Mouse (Mus musculus): ENCODE measurements around the gene Def6. TPM values are rescaled to one million over a fixed set of nuclear protein-coding genes. Genes with fewer than 3 reads are reported as not detected.

Def6 gene
- total and polyA plus RNA-seq, 2 experiments from 2014 or later = 7.8 to 13.0 TPM

- Histone ChIP-seq H3K36me3 (ENCODE audit: insufficient read depth, low read length) (peaks cover 37% of the 10 kb centered on the region), H3K9ac (replicated peaks; ENCODE audit: low read length) (no peak overlapping the region), H3K27ac (no peak overlapping the region), H3K4me3 (ENCODE audit: low read length) (no peak overlapping the region), H3K4me1 (ENCODE audit: insufficient read depth, low read length) (no peaks in the 10 kb centered on the region), H3K4me2 (ENCODE audit: low read depth, low read length) (no peak overlapping the region), H3K9me3 (ENCODE audit: low read length) (no peaks in the 10 kb centered on the region), H3K27me3 (ENCODE audit: insufficient read depth, low read length) (no peaks in the 10 kb centered on the region)
- DNase-seq (ENCODE audit: low spot score) = no peak
- no peak for ATAC-seq
- 72% methylated on average over 1 of the region's 1 CpGs for whole genome bisulfite sequencing
- TF ChIP-seq CTCF (IDR thresholded peaks at IDR 0.05; ENCODE audit: low read depth) = no peak
Measured at GRCm38 (mm10) chr17:28192754-28193153, 14.8 kb upstream of the Def6 start.

DNA sequence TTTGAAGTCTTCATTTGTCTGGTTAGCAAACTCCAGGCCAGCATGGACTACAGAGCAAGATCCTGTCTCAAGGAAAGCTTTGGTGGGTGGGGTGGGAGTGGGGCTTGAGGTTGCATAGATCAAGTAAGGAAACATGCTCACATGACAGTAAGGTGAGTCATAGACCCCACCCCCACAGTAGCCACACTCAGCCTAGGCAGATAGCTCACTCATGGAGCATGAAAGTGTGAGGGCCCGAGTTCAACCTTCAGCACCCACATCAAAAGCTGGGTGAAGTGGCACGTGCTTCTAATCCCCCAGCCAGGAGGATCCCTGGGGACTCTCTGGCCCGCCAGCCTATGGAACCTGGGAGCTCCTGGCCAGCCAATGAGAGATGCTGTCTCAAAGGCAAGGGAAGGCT lies 14.0 kb upstream of the Def6 start:
- H3K4me1 ChIP-seq (ENCODE audit: insufficient read depth, low read length) = no peaks in the 10 kb centered on the region
- TF ChIP-seq CTCF (IDR thresholded peaks at IDR 0.05; ENCODE audit: low read depth) = no peak
- no peak overlapping the region for H3K4me3 ChIP-seq (ENCODE audit: low read length)
- DNase-seq (ENCODE audit: low spot score) (no peak), ATAC-seq (no peak)
- no peak overlapping the region for H3K4me2 ChIP-seq (ENCODE audit: low read depth, low read length)
- H3K9me3 ChIP-seq (ENCODE audit: low read length) = no peaks in the 10 kb centered on the region
- 93% methylated on average over 3 of the region's 3 CpGs for WGBS
- peaks cover 43% of the 10 kb centered on the region for H3K36me3 ChIP-seq (ENCODE audit: insufficient read depth, low read length)
- no peaks in the 10 kb centered on the region for H3K27me3 ChIP-seq (ENCODE audit: insufficient read depth, low read length)
- H3K27ac ChIP-seq = no peak overlapping the region
- no peak overlapping the region for H3K9ac ChIP-seq (replicated peaks; ENCODE audit: low read length)

DNA sequence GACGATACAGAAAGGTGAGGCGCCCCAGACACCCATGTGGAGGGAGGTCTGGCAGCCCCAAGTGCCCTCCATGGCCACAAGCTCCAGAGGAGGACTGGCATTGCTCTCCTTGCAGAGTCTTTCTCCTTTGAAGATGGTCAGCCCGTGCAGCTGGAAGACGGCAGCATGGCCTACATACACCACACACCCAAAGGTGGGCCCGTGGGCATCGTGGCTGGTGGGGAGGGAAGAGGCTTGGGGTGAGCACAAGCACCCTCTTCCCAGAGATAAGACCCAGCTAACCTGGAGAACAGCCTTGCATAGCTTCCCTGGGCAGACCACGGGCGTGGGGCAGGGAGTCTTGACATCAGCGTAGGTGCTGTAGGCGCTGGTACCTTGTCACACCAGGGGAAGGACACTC lies 12.5 kb upstream of the Def6 start:
- no peak for TF ChIP-seq CTCF (IDR thresholded peaks at IDR 0.05; ENCODE audit: low read depth)
- Histone ChIP-seq H3K4me3 (ENCODE audit: low read length) (no peak overlapping the region), H3K36me3 (ENCODE audit: insufficient read depth, low read length) (peaks cover 49% of the 10 kb centered on the region), H3K9me3 (ENCODE audit: low read length) (no peaks in the 10 kb centered on the region), H3K4me1 (ENCODE audit: insufficient read depth, low read length) (no peaks in the 10 kb centered on the region), H3K4me2 (ENCODE audit: low read depth, low read length) (no peak overlapping the region), H3K9ac (replicated peaks; ENCODE audit: low read length) (no peak overlapping the region), H3K27me3 (ENCODE audit: insufficient read depth, low read length) (no peaks in the 10 kb centered on the region), H3K27ac (no peak overlapping the region)
- WGBS = 94% methylated on average over 10 of the region's 10 CpGs
- ATAC-seq = no peak
- no peak for DNase-seq (ENCODE audit: low spot score)

DNA sequence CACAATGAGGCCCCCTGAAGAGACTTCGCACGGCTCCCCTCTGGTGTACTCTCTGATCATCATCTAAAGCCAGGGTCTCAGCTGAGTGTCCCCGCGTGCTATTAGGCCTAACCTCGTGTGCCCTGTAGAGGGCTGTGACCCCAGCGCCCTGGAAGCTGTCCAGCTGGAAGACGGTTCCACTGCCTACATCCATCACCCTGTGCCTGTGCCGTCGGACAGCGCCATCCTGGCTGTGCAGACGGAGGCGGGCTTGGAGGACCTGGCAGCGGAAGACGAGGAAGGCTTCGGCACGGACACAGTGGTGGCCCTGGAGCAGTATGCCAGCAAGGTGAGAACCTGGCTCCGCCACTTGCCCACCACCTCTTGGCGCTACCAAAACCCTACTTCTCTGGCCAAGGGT lies 9.9 kb upstream of the Def6 start:
- Histone ChIP-seq H3K4me1 (ENCODE audit: insufficient read depth, low read length) (no peaks in the 10 kb centered on the region), H3K36me3 (ENCODE audit: insufficient read depth, low read length) (peaks cover 59% of the 10 kb centered on the region), H3K9ac (replicated peaks; ENCODE audit: low read length) (no peak overlapping the region), H3K9me3 (ENCODE audit: low read length) (no peaks in the 10 kb centered on the region), H3K27me3 (ENCODE audit: insufficient read depth, low read length) (no peaks in the 10 kb centered on the region), H3K4me3 (ENCODE audit: low read length) (no peak overlapping the region), H3K27ac (no peak overlapping the region), H3K4me2 (ENCODE audit: low read depth, low read length) (no peak overlapping the region)
- ATAC-seq = no peak
- TF ChIP-seq CTCF (IDR thresholded peaks at IDR 0.05; ENCODE audit: low read depth) = no peak
- no peak for DNase-seq (ENCODE audit: low spot score)
- WGBS = 64% methylated on average over 18 of the region's 18 CpGs

GRCm38 (mm10) chr17:28201982-28202381 lies 5.6 kb upstream of the Def6 start:
- Histone ChIP-seq H3K9ac (replicated peaks; ENCODE audit: low read length) (no peak overlapping the region), H3K4me3 (ENCODE audit: low read length) (no peak overlapping the region), H3K36me3 (ENCODE audit: insufficient read depth, low read length) (peaks cover 42% of the 10 kb centered on the region), H3K4me1 (ENCODE audit: insufficient read depth, low read length) (no peaks in the 10 kb centered on the region), H3K4me2 (ENCODE audit: low read depth, low read length) (no peak overlapping the region), H3K27ac (no peak overlapping the region), H3K27me3 (ENCODE audit: insufficient read depth, low read length) (no peaks in the 10 kb centered on the region), H3K9me3 (ENCODE audit: low read length) (no peaks in the 10 kb centered on the region)
- 77% methylated on average over 14 of the region's 14 CpGs for WGBS
- TF ChIP-seq CTCF (IDR thresholded peaks at IDR 0.05; ENCODE audit: low read depth) = no peak
- ATAC-seq (no peak), DNase-seq (ENCODE audit: low spot score) (no peak)

GRCm38 (mm10) chr17:28204052-28204720 lies 3.4 kb upstream of the Def6 start:
- H3K36me3 ChIP-seq (ENCODE audit: insufficient read depth, low read length) = peaks cover 34% of the 10 kb centered on the region
- no peak; the same call in 1 of the 2 replicates for ATAC-seq
- 40% methylated on average over 14 of the region's 14 CpGs for WGBS

DNA sequence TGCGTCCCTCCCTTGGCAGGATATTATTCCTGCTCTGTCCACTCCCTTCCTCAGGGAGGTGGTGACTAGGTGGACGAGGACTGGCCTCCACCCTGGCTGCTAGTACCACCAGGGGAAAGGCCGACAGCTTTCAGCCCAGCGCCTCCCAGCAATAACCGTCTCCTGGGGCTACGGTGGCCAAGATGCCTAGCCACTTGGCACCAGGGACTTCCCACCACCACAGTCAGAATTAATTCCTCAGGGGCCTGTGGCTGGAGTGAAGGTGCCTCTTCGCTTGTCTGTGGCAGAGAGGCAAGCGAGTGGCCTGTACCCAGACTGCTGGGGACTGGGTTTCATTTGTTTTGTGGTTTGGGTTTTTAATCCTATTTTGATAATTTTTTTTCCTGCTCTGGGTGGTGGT lies 2.1 kb upstream of the Def6 start:
- DNase-seq (ENCODE audit: low spot score) (no peak), ATAC-seq (no peak)
- 88% methylated on average over 8 of the region's 8 CpGs for WGBS
- no peaks in the 10 kb centered on the region for H3K9me3 ChIP-seq (ENCODE audit: low read length)
- peaks cover 26% of the 10 kb centered on the region for H3K36me3 ChIP-seq (ENCODE audit: insufficient read depth, low read length)
- no peak for TF ChIP-seq CTCF (IDR thresholded peaks at IDR 0.05; ENCODE audit: low read depth)
- H3K4me2 ChIP-seq (ENCODE audit: low read depth, low read length) = no peak overlapping the region
- no peaks in the 10 kb centered on the region for H3K4me1 ChIP-seq (ENCODE audit: insufficient read depth, low read length)
- no peak overlapping the region for H3K4me3 ChIP-seq (ENCODE audit: low read length)
- H3K9ac ChIP-seq (replicated peaks; ENCODE audit: low read length) = no peak overlapping the region
- no peak overlapping the region for H3K27ac ChIP-seq
- no peaks in the 10 kb centered on the region for H3K27me3 ChIP-seq (ENCODE audit: insufficient read depth, low read length)

More at GRCm38 (mm10) chr17:28204052-28204720, 3.4 kb upstream of the Def6 start:
- peak; percentile 79 for DNase-seq (ENCODE audit: low spot score)
- H3K27me3 ChIP-seq (ENCODE audit: insufficient read depth, low read length) = no peaks in the 10 kb centered on the region
- H3K27ac ChIP-seq = no peak overlapping the region
- no peak overlapping the region for H3K4me2 ChIP-seq (ENCODE audit: low read depth, low read length)
- H3K4me3 ChIP-seq (ENCODE audit: low read length) = no peak overlapping the region
- peak; percentile 93 for TF ChIP-seq CTCF (IDR thresholded peaks at IDR 0.05; ENCODE audit: low read depth)
- H3K9ac ChIP-seq (replicated peaks; ENCODE audit: low read length) = no peak overlapping the region
- no peaks in the 10 kb centered on the region for H3K4me1 ChIP-seq (ENCODE audit: insufficient read depth, low read length)
- H3K9me3 ChIP-seq (ENCODE audit: low read length) = no peaks in the 10 kb centered on the region

Data from hindbrain, postnatal 0 days (tissue).